ENCODE assay signal across 8 mouse cellular contexts in the genomic region with DNA sequence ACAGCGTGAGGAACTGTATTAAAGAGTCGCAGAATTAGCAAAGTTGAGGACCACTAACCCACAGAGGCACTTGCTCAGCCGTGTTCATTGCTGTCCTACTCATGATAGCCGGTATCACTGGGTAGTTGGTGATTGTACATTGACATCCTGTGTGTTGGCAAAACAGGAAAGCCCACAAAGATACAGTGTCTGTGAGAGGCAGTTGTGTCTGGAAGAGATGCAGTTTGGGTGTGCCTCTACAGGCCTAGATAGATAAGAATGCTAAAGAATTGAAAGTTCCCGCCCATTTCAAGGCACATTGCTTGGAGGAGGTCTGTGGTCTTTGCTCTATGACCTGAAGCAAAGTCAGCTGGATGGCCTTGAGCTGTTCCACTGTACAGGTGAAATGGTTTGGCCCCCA. TPM values are rescaled to one million over a fixed set of nuclear protein-coding genes. Genes with fewer than 3 reads are reported as not detected.
DNase-seq lines count a peak whose midpoint lies in the region; ATAC-seq and TF ChIP-seq lines count a peak whose summit lies in the region.

Clta (plus strand) TSS at position 327 of the 400 bp plus-strand sequence.

- no peak for DNase-seq in left cerebral cortex, adult 18-20 months (ENCODE audit: low spot score in 2 of 2)
- DNase-seq in left cerebral cortex, adult 9 months (ENCODE audit: low spot score in 2 of 2): no peak
- no peak for DNase-seq in brain, embryonic 14.5 days (ENCODE audit: low read depth)
- DNase-seq in gastrocnemius, postnatal 25 days: no peak
- no peak for DNase-seq in intestine, embryonic 14.5 days (ENCODE audit: low spot score)
- DNase-seq in right cerebral cortex, postnatal 4 days: no peak
- no peak for DNase-seq in frontal cortex, postnatal 10 days (ENCODE audit: low spot score in 2 of 2)

- H3K9ac ChIP-seq in intestine, embryonic 14.5 days (ENCODE audit: low read length): no peak within 1 kb of the TSS

- H3K36me3 ChIP-seq in intestine, embryonic 14.5 days (ENCODE audit: control insufficient read depth, insufficient read depth, low read length): no peaks in the 10 kb centered on the region

- TF ChIP-seq CTCF in brain, embryonic 14.5 days (IDR thresholded peaks at IDR 0.05; ENCODE audit: borderline replicate concordance, extremely low read depth, insufficient read depth, insufficient read length): no peak

- H3K4me1 ChIP-seq in intestine, embryonic 14.5 days (replicated peaks; ENCODE audit: control insufficient read depth, insufficient read depth, low read length): no peaks in the 10 kb centered on the region

- ATAC-seq in intestine, embryonic 14.5 days (replicated peaks; ENCODE audit: low FRiP score, low TSS enrichment, low read depth): no peak
- peak; percentile 57; the same call in 1 of the 2 replicates for ATAC-seq in megakaryocyte, adult 5-6 weeks (ENCODE audit: poor library complexity, severe bottlenecking)

- H3K9me3 ChIP-seq in intestine, embryonic 14.5 days (ENCODE audit: control insufficient read depth, low read length): 0 out of 2 replicates have a peak, but pooled peaks cover under 1% of the 10 kb centered on the region

- no peaks in the 10 kb centered on the region for H3K27me3 ChIP-seq in intestine, embryonic 14.5 days (replicated peaks; ENCODE audit: control insufficient read depth, insufficient read depth, low read length)

- H3K4me3 ChIP-seq in intestine, embryonic 14.5 days (ENCODE audit: low read depth, low read length): no peak within 1 kb of the TSS

- no peak for TF ChIP-seq POLR2A in brain, embryonic 14.5 days (IDR thresholded peaks at IDR 0.05; ENCODE audit: borderline replicate concordance, extremely low read depth, insufficient read depth, insufficient read length, poor library complexity, severe bottlenecking)

- H3K27ac ChIP-seq in intestine, embryonic 14.5 days (ENCODE audit: low read depth): no peak within 1 kb of the TSS

- WGBS in intestine, embryonic 14.5 days: 87% methylated on average over 5 of the region's 5 CpGs

- H3K4me2 ChIP-seq in intestine, embryonic 14.5 days (ENCODE audit: low read length): no peak within 1 kb of the TSS

RNA-seq across cellular contexts. Expression of gene Clta, which starts in this region (rescaled TPM):
- 100 to 1,000 TPM; 291 to 294 TPM for total RNA-seq in left cerebral cortex, adult 18-20 months (2021)
- 400 and 438 TPM in 2 replicates for polyA plus RNA-seq in brain, embryonic 14.5 days (2012; rRNA removed)
- 10 to 100 TPM; 51.4 to 61.9 TPM for total RNA-seq in gastrocnemius, postnatal 25 days (2021)
- 233 and 240 TPM in 2 replicates for polyA plus RNA-seq in intestine, embryonic 14.5 days (2014; fragmentation: Nextera tagmentation; extraction: Ambion mirVana)
- 387 and 421 TPM in 2 replicates for total RNA-seq in megakaryocyte, adult 5-6 weeks (2015)
- 615 and 637 TPM in 2 replicates for total RNA-seq in megakaryocyte, adult 5-6 weeks (2017)

Comparison
In these comparisons a context has a peak if more than half of its experiments do, and no peak if none do; other contexts are left out.
1. RNA of gene Clta (total RNA-seq): 387 to 637 TPM in megakaryocyte, adult 5-6 weeks and 291 to 294 TPM in left cerebral cortex, adult 18-20 months; 51.4 to 61.9 TPM in gastrocnemius, postnatal 25 days; every median in the first group is over 4 times any median in the second.